Mouse (Mus musculus) 3T3-L1 (cell line): ENCODE measurements around the gene BC035044.
"Not testable (repeated sequence)": the region's sequence is repeated elsewhere in the genome, so short reads cannot be mapped to it uniquely, and the experiment has no call there.

Experiments used
- DNase-seq: peaks from one replicate; pipeline ENCODE4 v3.0.0-alpha.2; 2015; ENCODE audit warnings: low read depth, low spot score

Gene BC035044

DNA sequence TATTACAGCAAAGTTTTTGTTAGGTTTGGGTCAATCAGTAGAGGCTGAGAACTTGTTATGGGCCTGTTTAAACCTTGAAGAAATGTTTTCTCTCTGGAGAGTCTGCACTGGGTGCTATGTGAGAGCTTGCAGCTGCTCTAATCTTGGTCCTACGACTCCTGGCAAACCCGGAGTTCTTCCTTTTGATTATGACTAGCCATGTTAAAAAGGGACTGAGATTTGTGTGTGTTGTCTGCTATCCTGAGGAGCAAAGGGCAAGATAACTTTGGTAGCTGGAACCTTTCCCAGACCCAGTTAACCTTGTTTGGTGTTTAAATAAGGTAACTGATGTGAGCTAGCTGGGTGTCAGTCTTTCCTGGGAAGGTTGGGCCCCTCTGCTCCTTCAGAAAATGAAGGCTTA, 40.3 kb downstream of the BC035044 start:
- no peak for DNase-seq

DNA sequence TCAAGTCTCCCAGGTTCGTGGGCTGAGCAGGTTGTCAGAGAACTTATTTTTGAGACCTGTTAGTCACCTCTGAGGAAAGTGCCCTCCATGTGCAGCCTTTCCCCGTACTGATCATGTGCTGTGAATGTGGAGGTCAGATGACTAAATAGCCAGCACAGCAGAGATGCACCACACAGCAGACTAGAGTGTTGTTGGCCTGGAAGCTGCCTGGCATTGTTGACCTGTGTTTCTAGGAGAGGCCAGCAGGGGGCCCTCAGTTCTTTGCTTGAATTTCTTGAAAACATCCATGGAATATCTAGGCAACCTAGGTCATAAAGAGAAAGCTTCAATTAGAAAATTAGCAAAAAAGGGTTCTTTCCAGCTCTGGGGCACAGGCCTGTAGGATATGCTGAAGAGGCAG, 41.0 kb downstream of the BC035044 start:
- peak; percentile 86 for DNase-seq

DNA sequence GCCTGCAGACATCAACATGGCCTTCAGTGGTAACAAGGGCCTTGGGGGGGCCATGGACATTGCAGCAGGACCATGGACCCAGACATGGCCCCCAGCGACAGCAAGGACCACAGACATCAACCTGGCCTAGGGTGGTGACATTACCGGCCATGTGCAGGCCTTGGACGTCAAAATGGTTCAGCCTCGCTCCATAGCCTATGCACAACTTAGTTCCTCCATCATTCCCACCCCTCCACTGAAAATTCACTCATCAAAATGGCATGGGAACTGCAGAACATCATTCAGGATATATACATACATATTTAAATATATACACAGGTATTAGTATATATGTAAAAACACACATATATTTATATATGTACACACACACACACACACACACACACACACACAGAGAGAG, 43.5 kb downstream of the BC035044 start:
- no peak for DNase-seq

DNA sequence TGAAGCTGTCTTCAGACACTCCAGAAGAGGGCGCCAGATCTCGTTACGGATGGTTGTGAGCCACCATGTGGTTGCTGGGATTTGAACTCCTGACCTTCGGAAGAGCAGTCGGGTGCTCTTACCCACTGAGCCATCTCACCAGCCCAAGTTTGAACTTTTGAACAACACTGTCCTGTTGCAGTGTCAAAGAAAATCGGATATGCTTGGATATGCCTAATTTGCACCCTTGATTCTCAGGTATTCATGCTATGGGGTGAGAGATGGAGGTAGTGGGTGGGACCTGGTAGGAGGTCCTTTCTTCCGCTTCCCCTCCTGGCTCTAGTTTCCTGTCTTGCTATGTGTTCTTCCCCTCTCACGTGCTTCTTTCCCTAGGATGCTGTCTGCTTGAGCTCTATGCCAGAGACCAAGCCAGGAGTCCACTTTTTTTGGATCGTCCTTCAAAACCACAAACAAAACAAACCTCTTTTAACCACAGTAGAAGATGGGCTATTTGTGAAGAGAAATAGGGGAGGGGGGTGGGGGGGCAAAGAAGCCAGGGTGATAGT, 44.9 kb downstream of the BC035044 start:
- DNase-seq, result no peak

DNA sequence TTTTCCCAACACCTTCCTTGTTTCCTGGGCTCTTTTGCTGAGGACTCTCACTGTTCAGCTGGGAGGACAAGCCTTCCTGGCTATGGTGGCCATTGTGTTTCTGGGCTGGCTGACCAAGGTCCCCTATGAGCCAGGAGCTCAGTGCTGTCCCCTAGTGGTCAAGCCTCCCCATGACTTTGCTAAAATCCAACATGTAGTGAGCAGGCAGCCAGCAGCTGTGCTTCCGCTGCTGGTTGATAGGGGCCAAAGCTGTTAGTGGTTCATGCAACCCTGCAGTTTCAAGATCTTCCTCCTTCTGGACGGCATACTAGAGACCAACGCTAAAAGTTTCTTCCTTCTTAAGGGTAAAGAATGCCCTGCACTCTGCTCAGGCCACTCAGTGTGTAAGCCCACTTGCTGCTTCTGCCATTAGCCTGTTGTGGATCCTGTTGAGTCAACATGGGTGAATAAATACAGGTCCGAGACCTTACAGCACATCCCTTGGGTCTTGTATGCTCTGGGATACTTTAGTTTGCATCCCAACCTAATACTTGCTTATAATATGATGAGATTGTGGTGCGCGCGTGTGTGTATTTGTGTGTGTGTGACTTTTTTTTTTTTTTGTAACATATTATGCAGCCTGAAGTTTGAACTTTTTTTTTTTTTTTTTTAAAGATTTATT, 45.5 kb downstream of the BC035044 start:
- DNase-seq, result peak; percentile 89

DNA sequence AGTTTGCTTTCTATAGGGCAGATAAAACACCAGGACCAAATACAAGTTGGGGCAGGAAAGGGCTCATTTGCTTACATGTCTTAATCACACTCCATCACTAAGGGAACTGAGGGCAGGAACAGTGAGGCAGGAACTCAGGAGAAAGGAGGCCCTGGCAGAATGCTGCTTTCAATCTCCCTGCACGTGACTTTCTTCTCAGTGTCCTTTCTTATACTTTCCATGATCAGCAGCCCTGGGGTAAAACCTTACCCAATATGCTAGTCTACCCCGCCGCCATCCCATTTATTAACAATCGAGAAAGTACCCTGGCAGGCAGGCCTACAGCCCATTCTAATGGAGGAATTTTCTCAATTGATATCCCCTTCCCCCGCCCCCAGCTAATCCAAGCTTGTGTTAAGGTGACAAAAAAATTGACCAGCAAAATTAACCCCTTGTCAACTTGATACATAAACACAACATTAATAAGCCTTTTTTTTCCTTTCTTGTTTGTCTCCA, 46.3 kb downstream of the BC035044 start:
- no peak for DNase-seq

DNA sequence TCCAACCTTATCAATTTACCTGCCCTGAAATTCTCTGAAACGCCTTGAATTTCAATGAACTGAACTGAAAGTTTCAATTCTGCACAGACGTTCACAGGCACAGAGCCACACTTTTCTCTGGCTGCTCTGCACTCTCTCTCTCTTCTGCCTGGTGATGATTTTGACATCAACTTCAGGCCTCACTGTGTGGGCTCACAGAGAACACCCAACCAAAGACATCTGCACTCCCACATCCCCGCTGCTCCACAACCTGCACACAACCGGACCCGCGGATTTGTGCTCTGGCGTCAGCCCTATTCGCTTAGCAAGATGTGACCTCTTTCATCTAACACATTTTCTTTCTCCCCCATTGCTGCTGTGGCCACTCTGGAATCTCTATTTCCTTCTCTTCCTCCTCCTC, 46.8 kb downstream of the BC035044 start:
- no peak for DNase-seq

DNA sequence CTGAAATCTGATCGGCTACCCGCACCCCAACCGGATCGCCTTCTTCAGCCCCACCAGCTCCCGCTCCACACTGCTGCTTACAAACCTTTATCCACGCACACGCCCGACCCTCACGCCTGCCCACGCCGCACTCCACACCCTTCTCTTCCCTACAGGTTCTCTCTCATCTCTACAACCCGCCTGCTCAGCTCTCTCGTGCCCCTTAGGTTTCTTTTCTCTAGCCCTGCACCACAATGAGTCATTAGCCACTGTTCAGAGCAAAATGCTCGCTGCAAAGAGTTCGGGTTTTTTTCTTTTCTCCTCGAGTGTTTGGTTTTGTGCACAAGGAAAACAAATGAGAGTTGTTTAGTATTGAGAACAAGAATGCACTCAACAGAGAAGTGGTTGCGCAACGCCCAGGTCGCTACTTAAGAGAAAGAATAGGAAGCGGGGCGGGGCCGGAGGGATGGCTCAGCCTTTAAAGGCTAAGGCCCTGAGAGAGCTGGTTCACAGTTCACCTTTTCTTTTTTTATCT, 47.4 kb downstream of the BC035044 start:
- DNase-seq, result peak; percentile 88

DNA sequence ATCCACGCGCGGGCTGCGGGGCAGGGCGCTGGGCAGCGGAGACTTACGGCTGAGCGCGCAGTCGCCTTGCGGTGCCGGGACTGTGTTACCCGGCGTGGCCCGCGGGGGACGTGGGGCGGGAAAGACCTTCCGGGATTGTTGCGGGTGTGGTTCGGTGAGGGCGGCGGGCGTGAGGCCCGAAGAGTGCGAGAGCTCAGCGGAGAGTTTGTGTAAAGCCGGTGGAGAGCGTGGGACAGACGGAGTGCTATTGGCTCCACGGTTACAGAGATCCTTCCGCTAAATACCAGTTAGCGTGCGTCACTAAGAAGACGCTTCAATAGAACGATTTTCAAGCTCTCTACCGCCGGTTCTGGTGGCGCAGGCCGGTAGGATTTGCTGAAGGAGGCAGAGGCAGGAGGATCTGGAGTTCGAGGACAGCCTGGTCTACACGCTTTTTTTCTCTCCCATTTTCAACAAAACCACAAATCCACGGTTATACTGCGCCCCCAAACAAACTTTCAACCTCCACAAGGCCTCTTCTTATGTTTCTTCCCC, 47.9 kb downstream of the BC035044 start:
- peak; percentile 98 for DNase-seq

DNA sequence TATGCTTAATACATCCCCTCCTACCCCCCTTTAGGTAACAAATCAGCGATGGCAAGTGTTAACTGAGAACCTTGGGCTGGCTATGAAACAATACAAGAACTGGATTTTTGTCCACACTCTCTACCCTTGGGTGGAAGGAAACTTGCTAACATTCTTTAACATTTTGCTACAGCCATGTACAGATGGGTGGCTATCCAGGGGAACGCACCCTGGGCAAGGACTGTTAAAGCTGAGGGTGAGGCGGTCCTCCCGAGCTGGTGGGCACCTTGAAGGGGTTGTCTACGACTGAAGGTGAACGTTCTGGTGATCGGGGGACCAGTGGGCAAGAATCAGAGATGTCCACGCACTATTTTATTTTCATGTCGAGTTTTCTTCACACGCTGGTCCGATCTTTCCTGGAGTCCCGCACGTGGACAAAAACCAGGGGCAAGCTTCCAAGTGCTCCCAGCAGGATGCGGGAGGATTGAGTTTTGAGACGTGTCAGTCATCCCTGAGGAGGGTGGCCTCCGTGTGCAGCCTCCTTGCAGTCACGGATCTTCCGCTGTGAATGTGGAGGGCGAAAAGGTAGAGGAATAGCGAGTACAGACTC, 48.5 kb downstream of the BC035044 start:
- DNase-seq, result peak; percentile 38

DNA sequence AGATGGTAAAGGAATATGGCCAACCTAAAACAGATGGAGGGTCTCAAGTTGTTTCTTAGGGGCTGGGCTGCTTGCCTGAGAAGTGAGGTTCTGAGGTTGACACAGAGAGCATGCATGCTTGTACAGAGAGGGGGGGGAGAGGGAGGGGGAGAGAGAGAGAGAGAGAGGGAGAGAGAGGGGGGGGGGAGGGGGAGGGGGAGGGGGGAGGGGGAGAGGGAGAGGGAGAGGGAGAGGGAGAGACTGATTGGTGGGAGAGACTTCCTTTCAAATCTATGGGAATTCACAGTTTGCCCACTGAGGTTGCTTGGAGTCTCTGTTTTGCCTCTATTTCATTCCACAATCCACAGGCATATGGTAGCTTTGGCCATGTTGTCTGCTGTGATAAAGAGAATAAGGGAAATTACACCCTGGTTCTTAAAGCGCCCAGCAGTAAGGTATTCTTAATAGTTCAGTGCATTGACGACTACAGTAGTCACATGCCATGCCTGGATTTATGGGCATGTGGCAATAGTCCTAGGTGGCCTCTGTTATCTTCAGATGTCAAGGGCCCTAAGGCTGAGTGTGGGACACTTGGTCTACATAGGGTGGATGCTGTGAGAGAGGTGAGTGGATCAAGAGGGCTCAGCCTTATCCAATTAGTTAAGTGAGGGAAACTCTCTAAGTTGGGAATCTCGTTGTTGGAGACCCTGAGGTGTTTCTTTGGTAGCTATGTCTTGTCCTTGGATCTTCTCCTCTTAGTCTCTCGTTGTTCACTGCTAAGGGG, 49.4 kb downstream of the BC035044 start:
- no peak for DNase-seq

DNA sequence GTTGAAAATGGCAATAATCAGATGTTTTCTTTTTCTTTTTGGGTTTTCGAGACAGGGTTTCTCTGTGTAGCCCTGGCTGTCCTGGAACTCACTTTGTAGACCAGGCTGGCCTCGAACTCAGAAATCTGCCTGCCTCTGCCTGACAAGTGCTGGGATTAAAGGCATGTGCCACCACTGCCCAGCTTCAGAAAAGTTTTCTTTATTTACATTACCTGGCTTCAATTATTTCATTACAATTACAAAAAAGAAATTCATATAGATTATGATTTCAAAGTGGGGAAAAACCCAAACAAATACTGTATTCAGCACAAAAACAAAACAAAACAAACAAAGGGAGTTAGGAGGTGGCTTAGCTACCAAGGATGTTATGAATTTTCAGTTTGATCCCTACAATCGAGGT, 50.3 kb downstream of the BC035044 start:
- not testable (repeated sequence) for DNase-seq

DNA sequence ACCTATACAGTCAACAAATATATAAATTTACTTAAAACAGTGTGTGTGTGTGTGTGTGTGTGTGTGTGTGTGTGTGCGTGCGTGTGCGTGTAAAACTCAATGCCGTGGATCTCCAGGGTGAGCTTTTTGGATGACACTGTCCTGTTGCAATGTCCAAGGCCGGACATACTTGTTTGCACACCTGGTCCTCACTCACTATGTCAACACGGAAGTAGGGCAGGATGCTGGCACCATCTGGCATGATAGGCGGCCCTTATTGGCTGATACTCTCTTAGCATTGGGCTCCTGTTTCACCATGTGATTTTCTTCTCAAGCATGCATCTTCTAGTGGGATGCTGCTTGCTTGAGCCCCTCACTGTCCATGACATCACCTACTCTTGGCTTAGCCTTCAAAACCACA, 51.0 kb downstream of the BC035044 start:
- DNase-seq, result peak; percentile 36

DNA sequence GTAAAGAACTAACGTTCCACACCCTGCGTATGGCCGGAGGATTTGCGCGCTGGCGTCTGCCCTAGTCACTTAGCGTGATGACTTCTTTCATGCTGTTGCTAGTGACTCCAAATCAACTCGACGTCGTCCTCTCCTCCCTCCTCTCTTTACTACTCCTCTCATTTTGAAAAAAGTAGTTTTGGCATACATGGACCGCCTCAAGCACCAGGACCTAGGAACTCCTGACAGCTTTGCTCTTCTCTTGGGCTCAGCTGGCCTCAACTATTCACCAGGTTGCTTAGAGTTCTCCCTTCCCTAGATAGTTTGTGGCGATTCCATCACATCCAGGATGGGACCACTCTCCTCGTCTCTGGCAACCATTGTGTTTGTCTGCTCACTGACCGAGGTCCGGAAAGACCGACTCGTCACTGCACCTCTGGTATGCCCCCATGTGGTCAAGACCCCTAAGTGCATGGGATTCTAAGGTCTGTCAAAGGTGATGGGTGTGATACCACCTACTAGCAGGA, 51.6 kb downstream of the BC035044 start:
- peak; percentile 94 for DNase-seq

DNA sequence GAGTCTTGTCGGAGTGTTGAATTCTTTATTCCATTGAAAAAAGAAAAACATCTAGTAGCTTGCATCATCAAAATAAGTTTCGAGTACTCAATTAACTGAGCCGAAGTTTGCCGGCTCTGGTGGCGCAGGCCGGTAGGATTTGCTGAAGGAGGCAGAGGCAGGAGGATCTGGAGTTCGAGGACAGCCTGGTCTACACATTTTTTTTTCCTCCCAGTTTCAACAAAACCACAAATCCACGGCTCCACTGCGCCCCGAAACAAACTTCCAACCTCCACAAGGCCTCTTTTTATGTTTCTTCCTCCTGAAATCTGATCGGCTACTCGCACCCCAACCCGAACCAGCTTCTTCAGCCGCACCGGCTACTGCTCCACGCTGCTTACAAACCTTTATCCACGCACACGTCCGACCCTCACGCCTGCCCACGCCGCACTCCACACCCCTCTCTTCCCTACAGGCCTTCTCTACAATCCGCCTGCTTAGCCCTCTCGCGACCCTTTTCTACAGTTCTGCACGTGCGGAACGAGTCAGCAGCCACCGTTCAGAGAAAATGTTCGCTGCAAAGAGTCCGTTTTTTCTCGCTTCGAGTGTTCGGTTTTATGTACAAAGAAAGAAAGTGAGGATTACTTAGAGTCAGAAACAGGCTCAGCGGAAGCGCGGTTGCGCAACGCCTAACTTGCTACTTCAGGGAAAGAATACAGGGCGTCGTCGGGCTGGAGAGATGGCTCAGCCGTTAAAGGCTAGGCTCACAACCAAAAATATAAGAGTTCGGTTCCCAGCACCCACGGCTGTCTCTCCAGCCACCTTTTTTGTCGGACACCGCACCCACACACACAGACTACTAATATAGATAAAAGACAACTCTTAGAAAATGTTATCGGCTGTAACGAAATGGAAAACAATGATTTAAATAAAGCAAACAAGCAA, 52.3 kb downstream of the BC035044 start:
- DNase-seq, result peak; percentile 96

DNA sequence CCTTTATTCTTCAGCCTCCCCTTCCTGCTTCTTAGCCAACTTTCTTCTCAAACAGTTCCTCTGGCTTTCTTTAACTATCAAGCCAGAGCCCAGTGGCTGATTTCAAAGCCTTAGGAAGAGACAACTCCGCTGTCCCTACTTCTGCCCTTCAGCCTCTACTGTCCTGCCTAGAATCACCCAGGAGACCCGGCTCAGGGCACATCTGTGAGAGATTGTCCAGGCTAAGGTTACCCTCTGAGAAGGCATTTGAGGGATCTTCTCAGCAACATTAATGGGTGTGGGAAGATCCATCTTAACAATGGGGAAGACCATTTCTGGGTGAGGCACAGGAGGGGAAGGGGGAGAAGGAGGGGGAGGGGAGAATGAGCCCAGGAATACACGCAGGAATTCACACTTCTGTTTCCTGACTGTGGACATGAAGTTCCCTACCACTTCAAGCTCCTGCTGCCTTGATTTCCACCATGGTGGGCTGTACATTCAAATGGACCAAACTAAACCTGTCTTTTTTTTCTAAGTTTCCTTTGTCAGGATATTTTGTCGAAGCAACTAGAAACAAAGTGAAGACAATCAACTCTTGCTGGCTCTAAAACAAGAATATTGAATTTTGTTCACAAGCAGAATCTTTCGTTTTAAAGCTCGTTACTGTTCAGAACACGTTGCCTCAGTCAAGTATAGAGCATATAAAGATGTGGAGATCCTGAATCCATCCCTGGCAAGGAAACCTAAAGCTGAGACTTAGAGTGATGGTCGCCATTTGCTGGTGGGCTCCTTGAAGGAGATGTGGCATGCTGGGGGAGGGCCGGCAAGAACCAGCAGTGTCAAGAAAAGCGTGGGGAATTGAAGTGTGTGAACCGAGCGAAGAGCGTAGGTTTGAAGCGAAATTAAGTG, 53.2 kb downstream of the BC035044 start:
- peak; percentile 43 for DNase-seq

DNA sequence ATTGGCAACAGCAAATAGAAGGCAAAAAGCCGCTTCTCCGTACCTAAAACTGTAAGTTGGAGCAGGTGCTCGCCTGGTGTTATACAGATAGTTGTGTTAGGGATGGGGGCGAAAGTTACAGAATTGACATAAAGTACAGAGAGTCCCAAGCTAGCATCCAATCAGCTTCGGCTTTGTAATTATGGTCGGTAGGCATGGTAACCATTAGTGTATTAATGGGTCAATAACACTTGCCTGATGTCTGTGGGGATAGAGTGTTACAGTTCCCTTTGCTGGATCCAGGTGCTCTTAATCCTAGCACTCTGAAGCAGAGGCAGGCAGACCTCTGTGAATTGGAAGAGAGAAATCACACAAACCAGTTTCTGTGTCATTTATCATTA, 54.0 kb downstream of the BC035044 start:
- DNase-seq, result no peak

DNA sequence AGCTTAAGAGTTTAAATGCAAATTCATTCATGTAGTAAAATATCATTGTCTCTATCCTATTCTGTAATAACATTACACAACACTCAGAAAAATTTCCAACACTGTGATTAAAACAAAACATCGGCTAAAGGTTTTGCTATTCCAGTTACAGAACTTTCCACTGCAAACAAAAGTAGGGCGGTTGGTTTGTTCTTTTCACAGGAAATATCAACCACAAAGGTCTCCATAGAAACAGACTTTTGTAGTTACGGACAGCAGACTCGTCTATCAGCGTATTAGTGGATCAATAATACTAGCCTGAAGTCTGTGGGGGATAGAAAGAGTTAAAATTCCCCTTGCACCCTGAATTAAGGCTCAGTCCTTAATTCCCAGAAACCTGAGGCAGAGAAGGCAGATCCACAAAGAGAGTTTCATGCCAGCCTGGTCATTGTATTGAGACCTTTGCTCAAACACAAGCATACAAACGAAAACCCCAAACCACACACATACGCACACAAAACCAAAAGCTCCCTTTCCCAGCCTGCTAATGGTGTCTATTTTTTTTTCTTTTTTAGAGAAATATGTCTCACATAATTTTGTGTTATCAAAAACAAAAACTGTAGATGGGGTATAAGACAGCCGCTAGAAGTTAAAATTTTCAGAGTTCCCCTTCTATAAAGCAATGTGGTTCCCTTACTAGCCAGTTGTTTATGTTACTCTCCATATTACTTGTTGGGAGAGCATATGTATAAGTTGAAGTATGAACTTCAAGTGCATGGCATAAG, 54.6 kb downstream of the BC035044 start:
- DNase-seq, result no peak

DNA sequence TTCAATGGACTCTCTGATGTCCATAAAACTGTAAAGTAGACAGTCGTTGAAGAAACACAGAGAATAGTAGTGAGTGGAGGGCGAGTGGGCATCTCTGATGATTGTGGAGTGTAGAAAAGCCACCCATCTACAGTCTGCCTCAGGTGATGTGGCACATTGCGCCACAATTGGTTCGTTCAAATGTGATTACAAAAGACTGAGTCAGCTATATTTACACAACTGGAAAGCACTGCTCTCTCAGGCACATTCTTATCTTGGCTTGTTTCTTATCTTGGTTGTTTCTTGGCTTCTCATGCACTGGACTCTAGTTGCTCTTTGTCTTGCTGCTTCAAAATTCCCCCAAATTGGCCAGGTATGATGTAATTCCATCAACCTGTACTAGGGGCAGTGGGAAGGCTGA, 55.4 kb downstream of the BC035044 start:
- no peak for DNase-seq
